Mouse (Mus musculus): ENCODE measurements around the gene Hoxd11.

Gene Hoxd11

DNA sequence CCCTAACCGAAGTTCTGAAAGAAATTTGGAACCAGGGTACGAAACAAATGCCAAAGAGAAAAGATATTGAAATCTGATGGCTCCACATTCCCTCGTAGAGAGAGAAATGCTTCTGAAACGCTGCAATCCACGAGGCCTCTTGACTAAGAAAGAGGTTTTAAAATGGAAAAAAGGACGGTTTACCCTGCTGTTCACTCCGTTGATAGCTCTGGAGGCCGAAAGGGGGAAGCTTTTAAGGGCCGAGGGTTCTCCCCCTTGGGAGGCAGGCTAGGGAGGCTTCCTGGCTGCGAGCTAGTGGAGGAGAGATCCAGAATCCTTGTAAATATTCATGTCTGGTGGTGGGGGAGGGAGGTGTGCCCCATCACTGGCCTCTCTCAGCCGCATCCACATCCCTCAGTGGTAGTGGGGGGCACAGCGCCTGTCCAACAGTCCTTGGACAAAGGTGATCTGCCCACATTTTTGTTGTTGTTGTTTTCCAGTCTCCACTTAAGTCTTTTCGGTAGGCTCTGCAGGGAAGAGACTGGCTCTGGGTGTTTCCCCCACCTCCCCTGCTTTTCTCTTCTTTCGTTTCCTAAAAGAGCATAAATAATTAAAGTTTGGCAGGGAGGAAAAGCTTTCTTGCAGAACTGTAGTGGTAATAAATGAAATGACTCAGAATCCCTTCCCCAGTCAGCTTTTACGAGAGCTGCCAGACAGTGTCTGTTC is at the start of gene Hoxd11:
Gene Hoxd11 (plus strand): TSS at position 667 of the 705 bp plus-strand sequence.
- peak; percentile 48 to 61 for DNase-seq

DNA sequence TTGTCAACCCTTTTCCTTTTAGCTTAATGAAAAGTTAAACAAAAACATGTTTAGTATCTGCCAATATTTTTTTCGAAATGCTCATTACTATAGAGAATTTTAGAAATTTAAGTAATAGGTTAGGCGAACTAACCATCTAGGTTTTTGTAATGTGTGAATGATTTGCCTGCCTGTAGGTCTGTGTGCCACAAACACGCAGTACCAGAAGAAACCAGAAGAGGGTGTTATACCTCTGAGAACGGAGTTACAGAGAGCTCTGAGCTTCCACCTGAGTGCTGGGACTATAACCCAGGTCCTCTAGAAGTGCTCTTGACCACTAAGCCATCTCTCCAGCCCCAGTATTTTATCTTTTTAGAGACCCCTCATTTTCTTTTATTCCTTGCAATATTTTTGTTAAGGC is 43.9 kb upstream of the Hoxd11 start:
- no peak for DNase-seq

DNA sequence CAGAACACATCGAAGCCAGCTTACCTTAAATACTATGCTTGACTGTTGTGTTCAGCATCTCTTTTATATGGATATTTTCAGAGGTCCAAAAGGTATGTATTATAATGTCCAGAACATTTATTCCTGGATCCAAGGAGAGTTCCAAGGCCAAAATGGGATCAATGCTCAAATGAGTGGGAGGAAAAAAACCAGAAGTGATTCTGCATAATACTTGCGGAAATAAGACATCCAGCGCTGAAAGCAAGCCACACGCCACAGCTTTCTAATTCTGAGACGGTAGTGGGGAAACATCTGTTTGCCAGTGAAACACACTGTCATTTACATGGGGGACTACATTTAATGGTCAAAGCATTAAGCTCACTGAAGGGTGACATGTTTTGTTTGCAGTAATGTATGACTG is 36.9 kb upstream of the Hoxd11 start:
- DNase-seq = no peak

DNA sequence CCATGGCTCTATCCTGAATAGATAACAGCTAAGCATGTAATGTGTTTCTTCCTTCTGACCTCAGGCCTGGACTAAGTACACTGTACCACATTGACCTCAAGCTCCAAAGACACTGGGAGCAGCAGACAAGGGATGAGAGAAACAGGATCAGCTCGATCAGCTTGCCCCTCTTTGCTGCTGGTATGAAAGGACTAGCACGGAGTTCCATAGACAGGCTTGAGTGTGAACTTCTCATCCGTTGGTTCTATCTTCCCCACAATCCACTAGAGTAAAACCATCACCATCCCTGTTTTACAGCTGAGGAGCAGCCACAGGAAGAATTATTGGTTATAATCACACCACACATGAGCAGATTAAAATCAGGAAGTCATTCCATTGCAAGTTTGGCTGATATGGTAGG is 33.7 kb upstream of the Hoxd11 start:
- no peak for DNase-seq

DNA sequence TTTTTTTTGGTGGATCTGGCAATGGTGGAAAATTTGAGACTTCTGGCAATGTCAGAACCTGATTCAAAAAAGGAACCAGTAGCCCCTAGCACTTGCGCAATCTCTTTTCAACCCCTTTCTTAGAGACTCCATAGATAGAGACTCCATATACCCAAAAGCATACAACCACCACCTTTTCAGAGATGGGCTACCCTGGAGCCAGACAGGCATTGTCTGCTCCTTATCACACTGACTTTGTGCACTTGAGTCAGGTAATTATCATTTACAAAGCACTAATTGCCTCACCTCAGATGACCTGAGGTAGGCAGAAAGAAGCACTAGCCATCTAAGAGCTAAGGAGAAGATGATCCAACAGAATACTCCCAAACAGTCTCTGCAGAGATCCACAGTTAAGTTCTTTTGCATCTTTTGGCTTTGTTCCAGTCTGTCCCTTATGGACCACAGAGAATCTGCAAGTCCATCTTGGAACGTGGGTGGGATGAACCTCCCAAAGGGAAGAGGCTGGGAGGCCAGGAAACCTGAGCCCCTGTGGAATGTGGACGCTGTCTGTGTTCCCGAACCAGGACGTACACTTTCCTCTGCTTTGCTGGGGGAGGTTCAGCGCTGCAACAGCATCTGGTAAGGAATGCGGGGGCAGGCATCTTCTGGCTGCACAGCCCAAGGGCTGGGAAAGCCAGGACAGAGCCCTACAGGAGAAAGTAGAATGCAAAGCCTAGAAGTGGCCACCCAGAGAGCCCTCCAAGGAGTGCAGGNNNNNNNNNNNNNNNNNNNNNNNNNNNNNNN is 32.1 kb upstream of the Hoxd11 start:
- peak; percentile 49 to 68 for DNase-seq

DNA sequence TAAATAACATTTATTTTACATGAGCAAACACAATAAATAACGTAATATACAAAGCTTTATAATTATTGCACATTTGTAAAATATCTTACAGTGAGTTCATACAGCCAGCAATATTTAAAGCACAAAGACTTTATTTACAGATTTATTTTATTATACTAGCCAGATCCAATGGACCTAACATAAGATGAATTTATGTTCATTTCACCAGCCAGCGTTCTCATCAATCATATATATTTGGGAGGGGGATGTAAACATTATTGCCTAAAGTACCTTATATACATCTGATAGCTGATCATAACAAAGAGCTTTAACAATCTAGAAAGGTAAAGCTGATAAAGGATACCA is 26.4 kb upstream of the Hoxd11 start:
- DNase-seq = no peak

DNA sequence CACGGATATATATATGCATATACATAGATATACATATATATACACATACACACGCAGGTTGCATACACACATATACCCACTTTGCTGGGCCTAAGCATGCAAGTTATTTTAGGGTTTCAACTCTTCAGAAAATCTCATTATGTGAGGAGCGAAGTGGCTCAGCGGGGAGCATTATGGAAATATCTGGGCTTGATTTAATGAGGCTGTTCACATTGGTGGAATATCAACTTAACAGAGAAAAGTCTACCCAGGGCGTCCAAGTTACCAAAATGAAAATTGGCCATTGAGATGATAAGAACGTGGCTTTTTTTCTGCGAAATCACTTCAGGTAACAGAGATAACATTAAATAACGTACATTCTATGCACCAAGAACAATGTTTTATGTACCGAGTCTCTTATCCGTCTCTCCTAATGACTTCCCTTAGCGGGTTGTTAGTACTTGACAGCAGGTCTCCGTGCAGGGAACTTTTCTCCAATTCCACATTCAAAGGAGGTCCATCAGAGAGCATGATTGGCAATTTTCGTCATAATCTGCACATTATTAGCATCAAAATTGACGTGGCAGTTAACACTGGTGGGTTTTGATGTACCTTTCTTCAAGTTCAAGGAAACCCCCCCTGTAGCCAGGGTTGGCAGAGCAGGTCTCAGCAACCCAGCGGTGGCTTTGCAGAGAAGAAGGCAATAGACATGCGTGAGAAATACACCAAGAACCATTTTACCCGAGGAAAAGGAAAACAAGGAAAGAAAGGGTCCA is 25.4 kb upstream of the Hoxd11 start:
- peak in 1 of 2 experiments; percentile 13 for DNase-seq

DNA sequence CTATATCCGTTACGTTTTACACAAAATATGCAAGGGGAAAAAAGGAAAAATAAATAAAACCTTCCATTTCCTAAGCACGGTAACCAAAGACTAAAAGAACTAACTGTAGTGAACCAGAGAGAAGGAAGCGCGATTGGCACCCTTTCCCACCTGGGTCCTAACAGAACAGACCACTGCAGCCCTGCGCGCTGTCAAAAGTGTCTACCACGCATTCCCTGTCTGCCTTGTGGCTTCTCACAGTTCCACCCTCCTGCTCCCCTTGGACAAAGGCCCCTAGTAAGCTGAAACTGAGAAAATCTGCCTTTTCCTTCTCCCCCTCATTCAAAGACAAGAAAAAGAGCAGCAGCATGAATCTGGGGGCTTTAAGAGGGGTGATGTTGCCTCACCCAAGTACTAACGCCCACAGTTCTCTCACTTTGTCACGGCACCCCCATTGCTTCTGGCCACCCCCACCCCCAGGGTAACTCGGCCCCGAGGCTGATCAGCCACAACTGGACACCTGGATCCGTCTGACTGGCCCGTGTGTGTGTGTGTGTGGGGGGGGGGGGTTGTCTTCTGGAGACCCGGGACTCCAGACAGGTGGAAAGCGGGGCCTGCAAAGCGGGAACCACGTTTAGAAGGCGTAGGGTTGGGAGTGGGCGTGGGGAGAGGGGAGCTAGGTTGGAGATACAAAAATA is 24.5 kb upstream of the Hoxd11 start:
- DNase-seq = peak in 1 of 2 experiments; percentile 15

DNA sequence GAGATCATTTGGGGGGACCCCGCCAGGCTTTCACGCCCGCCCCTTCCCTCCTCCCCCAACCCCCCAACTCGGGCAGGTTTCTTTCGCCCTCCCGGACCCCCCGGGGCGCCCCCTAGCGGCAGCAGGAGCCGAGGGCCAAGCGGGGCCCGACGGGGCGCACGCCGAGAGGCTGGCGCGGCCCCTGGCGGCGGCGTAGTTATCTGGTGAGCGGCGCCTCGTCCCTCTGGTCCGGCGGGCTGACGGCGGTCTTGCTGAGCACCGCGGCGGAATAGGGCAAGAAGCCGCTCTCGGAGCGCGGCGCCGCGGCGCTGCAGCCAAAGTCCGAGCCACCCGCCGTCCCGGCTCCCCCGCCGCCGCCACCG is 24.0 kb upstream of the Hoxd11 start:
- DNase-seq = peak; percentile 75 to 82

DNA sequence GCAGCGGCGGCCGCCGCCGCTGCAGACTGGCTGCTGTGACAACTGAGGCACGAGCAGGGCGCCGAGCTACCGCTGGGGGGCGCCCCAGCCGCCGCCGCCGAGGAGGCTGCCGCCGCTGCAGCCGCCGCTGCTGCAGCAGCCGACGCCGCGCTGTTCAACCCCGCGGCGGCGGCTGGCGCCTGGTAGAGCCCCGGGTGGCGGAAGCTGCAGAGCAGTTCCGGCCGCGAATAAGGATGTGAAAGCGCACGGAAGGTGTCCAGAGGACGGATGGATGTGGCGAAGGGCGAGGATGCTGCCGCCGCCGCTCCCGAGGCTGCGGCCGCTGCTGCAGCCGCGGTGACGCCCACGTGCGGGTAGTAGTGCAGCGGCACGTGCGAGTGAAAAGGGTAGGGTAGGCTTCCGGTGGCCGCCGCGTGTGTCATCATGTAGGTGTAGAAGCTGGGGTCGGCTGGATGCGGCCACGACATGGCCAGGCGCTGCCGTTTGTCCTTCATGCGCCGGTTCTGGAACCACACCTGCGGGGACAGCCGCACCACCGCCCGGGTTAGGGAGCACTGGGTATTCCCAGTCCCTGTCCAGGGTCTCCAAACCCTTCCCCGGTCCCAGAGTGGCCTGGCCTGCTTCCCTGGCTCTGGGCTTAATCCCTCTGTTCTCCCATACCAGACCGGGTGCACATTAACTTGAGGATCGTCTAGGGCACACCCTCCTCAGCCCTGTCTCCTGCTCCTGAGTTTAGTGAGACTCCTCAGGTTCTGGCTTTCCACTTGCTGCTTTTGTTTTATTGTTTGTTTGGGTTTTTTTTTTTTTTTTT is 23.3 kb upstream of the Hoxd11 start:
- peak; percentile 46 to 68 for DNase-seq

DNA sequence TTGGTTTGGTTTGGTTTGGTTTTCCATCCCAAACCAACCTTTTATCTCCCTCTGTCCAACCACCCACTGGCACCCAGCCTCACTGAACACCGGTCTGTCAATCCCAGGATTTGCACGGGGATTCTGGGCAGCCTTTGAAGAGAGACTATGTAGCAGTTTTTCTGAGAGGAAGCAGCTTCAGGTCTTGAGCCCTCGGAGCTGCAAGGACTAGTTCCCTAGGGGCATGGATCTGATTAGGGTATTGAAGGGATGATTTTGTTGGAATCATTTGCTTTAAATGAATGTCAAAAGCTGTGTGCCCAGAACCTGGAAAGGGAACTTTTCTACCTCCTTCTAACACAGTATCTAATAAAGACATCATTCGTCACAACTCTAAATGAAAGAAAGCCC is 22.7 kb upstream of the Hoxd11 start:
- peak in 1 of 2 experiments; percentile 34 for DNase-seq

DNA sequence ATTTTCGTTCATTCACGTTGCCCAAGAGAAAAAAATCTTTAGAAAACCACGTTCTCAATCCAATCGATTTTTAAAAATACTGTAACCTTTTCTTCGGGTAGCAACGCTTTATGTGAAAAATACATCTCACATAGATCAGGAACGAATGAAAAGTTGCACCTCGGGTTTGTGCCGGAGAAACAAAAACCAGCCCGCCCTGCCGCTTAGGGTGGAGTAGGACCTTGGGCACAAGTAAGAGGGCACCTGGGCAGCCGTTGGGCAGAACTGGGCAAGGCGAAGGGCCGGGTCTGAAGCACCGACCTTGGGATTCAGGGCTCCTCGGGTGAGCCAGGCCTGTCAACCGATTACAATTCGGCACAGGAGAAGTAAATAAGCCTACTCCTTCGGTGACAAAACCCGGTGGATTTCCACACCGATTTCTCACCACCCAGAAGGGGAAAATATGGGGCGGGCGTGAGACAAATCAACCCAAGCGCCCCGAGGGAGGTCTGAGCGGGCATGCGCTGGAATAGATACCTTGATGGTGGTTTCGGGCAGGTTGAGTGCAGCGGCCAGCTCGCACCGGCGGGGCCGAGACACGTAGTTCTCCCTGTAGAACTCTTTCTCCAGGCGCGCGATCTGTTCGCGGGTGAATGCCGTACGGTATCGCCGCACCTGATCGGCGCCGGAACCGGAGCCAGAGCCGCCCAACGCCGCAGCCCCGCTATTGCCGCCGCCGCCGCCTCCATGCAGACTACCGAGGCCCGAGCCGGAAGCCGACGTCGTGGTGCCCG is 21.9 kb upstream of the Hoxd11 start:
- peak; percentile 47 to 65 for DNase-seq

DNA sequence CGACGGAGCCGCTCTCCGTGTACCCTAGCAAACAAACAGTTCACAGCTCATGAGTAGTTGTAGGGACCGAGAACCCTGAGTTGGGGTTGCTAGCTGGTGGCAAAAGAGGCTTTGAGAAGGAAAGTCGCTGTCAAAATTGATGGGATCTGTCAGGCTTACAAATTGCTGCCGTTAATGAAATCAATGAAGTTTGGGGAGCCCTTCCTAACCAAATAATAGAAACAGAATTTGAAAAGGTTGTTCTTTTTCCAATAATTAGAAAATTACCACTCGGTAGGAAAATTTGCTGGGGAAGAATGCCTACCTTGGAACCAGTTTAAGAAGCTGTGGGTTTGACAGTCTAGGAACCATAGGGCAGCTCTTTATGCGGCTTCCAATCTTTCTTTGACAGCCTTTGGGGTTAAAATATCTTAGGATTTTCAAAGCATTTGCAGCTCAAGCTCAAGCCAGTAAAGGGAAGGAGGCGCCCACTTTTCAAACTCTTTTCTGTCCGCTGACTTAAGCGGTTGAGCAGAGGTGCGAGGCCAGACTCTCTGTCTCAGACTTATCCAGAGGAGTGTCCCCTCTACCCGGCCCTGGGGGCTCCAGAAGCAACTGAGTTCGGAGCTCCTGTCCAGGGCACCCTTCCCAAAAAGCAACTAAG is 21.2 kb upstream of the Hoxd11 start:
- DNase-seq = no peak

DNA sequence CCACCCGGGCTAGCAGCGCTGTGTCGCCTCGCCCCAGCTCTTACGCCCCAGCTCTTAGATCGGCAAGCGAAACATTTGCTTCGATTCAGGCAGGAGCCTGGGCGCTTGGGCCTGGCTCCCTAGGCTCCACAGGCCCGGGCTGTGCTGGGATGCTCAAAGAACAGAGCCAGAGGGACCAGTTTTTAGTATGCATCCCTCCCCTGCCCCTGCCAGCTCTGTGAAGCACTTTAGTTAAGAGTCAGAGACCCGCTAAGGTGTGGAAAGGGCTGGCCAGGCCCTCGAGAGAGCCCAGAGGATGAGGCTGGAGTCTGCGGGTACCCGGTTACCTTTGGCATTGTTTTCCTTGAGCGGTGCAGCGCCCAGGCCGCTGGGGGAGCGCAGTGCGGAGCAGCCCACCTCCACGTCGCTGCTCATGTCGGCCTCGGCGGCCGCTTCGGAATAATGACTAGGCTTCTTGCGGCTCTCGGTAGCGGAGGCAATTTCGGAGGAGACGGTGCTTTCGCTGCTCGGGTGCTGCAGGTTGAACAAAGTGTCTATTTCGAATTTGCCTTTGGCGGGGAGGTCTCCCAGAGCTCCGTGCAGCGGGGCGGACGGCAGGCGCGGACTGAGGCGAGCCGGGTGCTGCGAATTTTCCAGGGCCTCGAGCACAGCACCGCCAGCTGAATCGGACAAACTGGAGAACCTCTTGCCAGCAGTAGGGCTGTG is 20.5 kb upstream of the Hoxd11 start:
- DNase-seq = peak; percentile 40 to 55

DNA sequence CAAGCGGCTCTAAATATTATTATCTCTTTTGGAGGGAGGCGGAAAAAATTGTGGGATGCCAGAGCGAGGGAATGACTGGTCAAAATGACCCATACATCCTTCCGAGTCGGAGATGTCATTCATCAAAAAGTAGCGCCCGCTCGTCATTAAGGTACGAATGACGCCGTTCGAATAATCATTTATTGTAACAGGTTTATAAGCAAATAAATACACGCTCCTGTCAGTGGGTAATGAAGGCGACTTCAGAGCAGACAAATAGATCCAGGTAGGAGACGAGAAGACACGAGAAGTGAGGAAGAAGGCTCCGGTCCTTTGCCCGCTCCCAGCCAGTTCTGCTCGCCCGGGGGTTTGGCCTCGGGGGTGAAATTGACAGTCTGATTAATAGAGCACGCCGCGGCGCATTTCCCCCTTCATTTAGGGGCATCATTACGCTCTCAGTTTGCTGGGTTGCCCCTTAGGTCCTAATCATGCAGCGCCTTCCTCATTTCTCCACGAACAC is 19.8 kb upstream of the Hoxd11 start, which contains the start of gene Evx2:
Gene Evx2 (minus strand): TSS at position 51 of the 499 bp plus-strand sequence.
- DNase-seq = peak in 1 of 2 experiments; percentile 22

DNA sequence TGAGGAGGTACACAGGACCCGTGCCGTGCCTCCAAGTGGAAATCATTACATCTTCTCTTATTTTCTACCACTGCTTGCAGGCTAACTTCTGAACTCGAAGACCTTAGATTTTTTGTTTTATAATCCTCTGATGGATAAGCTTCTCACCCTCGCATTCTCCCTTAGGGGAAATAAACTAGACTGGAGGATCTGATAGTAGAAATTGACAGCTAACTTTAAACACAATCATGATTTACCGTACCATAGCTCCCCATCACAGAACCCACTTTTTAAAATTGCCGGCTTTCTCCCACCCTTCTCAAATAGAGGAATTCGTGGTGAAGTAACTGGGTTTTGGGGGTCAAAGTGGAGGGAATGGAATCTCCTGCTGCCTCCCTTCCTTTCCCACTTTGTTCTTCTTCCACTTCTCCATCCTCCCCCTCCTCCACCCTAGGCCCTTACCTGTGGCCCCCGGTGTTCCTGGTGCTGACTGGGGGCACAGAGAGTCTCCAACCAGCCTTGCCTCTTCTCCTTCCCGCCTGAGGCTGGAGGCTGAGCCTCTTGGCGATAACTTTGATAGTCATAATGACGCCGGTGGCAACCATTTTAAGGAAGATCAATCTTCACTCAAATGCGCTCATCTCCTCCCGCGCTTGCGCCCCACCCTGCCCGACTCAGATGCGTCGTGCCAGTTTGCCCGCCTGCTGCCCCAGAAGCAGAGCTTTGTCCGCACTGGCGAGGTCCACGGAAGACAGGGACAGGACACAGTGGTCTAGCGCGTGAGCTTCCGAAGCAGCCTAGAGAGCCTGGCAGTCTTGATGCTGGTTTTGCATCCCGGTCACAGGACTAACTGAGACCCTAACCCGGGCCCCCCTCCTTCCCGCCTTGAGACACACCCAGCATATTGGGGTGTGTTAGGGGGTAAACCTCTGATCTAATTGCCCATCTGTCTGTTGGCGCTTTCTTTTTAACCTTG is 18.7 kb upstream of the Hoxd11 start:
- peak in 1 of 2 experiments; percentile 15 for DNase-seq

DNA sequence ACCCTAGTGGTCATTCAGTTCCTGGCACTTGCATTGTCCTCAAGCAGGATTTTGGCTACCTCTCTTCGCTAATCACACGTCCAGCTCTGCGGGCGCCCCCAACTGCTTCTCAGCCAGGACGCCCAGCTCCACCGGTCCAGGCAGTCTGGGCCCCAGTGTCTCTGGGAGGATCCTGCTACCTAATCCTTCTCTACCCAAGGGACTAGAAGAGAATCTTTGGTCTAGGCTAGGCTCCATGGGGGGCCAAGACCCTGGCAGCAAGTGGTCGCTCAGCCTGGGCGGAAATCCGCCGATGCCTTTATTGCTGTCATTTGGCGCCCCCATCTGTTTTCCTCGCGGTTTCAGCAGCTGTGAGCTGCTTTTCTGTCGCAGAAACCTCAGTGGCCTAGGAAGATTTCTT is 17.7 kb upstream of the Hoxd11 start:
- peak; percentile 76 to 83 for DNase-seq

DNA sequence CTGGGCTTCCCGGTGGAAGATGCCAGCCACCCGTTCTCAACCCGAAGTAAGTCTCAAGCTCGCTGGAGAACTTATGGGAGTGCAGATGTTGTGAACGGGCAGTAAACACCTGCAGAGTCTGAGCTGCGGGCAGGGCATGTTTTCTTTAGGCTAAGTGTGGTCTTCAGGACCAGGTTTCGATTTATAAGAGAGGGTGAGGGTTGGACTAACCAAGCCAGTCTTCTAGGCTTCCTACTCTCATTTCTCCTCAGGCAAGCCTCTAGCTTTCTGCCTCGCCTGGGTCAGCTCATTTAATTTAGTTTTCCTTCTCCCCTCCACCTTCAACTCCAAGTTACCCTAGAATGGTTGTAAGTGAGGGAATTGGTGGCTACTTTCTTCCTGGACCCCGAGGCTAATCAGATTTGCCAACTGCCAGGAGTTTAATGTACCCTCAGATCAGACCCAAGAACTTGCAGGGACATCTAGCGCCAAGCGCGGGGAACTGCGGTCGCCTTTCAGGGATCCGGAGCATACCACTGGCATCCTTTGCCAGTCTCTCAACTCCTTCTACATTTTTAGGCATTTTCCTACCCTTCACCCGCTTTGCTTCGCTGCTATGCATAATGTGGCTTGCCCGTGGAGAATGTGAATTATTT is 15.9 kb upstream of the Hoxd11 start:
- DNase-seq = peak; percentile 81 to 86

Measured in kidney, postnatal 4 days (tissue).